Mouse (Mus musculus) retina, adult 2 months (tissue): ENCODE results near the gene 9530068E07Rik.
"Not testable (repeated sequence)": the region's sequence is repeated elsewhere in the genome, so short reads cannot be mapped to it uniquely, and the experiment has no call there.

ENCODE experiments used
- DNase-seq: peaks from one replicate; pipeline ENCODE4 v3.0.0-alpha.2; 2012; ENCODE audit warnings: low read depth, low spot score

The 9530068E07Rik gene

DNA sequence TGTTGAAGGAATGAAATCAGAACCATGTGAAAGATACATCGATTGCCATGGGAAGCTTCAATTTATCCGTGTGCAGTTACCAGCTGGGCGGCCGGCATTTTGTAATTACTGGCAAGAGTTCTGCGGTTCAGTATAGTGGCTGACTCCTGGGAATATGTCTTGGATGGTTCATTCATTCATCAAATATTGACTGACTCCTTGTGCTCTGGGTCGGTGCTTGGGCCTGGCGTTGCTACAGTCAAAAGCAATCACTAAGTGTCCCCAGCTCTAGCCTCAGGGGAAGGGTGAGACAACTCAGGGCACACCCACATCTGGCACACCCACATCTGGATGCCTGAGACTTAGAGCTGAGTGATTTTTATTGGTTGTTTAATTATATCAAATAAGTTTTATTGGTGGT, 22.4 kb upstream of the 9530068E07Rik start:
- DNase-seq = no peak

GRCm38 (mm10) chr11:52374340-52374739, 21.9 kb upstream of the 9530068E07Rik start:
- no peak for DNase-seq

- no peak for DNase-seq
Measured at GRCm38 (mm10) chr11:52377579-52377978, 18.6 kb upstream of the 9530068E07Rik start.

DNA sequence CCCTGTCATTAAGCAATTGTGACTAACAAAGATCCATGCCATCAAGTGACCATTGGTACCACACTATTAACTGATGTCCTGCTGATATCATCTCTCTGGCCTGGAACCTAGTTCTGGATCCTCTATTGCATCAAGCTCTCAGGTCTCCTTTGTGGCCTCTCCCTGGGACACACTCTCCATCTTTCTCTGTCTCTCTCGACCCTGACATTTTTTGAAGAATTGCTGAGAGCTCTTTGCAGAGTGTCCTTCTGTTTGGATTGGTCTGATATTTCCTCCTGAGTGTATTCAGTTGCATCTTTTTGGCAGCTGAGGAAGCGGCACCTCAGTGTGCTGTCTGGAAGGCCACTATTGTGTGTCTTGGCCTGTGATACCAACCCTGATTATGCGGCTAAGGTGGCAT, 17.0 kb upstream of the 9530068E07Rik start:
- no peak for DNase-seq

DNA sequence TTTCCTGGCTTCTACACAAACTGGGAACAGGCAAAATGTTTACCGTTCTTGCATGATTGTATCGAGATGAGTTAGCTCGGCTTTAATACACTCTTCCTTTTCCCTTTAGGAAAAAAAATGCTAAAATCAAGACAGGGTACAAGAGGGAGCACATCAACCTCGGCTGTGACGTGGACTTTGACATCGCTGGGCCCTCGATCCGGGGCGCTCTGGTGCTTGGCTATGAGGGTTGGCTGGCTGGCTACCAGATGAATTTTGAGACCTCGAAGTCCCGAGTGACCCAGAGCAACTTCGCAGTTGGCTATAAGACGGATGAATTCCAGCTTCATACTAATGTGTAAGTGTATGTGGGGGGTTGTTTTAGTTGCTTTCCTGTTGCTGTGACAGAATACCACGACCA, 12.5 kb upstream of the 9530068E07Rik start:
- DNase-seq = no peak

DNA sequence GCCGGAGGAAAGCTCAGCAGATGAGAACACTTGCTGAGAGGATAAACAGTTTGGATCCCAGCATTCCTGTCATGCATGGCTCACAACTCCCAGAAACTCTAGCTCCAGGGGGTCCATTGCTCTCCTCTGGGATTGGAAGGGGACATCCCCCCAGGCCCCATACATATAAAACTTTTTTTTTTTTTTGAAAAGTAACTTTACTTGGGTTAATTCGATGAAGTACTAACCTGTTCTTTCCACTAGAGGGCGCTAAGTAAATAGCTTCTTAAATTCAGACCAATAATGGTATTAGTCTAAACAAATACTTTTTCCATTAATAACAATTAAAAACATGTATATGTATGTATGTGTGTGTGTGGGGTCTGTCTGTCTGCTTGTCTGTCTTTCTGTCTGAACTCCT, 11.6 kb upstream of the 9530068E07Rik start:
- DNase-seq = no peak

GRCm38 (mm10) chr11:52386892-52387291, 9.3 kb upstream of the 9530068E07Rik start:
- DNase-seq = no peak

- DNase-seq = no peak
Measured at GRCm38 (mm10) chr11:52388150-52388549, 8.1 kb upstream of the 9530068E07Rik start.

DNA sequence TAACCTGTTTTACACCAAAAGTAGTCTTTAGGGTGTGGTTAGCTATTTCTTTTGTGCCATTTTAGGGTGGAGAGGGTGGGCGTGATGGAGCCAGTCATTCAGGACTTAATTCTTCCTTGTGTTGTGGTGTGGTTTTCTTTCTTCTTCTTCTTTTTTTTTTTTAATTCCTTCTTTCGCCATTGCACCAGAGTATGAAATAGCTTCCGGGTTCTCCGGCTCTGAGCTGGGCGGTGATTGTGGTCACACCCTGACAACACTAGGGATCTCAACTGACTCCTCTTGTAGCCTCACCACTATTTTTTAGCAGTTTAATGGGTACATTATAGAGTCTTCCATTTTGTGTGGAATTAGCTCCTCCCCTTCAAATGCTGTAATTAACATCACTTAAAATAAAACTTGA, 7.2 kb upstream of the 9530068E07Rik start:
- DNase-seq = not testable (repeated sequence)

DNA sequence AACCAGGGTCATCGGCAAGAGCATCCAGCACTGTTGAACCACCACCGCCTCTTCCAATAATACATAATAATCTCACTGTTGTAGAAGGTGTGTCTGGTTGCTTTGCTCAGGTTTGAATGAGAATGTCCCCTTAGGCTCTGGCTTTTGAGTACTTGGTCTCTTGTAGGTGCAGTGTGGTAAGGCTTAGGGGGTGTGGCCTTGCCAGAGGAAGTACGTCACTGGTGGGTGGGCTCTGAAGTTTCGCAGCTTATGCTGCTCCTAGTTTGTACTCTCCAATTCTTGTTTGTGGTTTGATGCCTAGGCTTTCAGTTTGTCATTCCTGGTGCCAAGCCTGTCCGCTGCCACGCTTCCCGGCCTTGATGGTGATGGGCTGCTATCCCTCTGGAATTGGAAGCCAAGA, 6.3 kb upstream of the 9530068E07Rik start:
- no peak for DNase-seq

DNA sequence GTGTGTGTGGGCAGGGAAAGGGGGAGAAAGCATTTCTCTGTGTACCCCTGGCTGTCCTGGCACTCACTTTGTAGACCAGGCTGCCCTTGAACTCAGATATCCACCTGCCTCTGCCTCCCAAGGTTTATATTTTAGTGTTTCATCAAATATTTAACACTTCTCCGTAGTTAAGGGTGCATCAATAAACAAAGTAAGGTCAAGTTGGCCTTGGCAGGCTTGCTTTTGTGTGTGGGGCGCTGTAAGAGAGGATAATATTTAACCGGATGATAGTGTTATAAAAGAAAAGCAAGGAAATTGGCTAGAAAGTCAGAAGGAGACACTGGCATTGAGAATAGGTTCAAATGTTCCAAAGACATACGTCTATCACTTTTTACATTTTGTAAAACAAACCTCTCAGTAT, 1.7 kb upstream of the 9530068E07Rik start:
- DNase-seq = no peak

GRCm38 (mm10) chr11:52395343-52395742, 885 bp upstream of the 9530068E07Rik start:
- no peak for DNase-seq

GRCm38 (mm10) chr11:52396597-52397188, 465 bp downstream of the 9530068E07Rik start:
- no peak for DNase-seq

GRCm38 (mm10) chr11:52397385-52397987, 1.3 kb downstream of the 9530068E07Rik start:
- no peak for DNase-seq

GRCm38 (mm10) chr11:52401476-52401875, 5.2 kb downstream of the 9530068E07Rik start:
- DNase-seq = no peak

GRCm38 (mm10) chr11:52402566-52402965, 6.3 kb downstream of the 9530068E07Rik start:
- no peak for DNase-seq

DNA sequence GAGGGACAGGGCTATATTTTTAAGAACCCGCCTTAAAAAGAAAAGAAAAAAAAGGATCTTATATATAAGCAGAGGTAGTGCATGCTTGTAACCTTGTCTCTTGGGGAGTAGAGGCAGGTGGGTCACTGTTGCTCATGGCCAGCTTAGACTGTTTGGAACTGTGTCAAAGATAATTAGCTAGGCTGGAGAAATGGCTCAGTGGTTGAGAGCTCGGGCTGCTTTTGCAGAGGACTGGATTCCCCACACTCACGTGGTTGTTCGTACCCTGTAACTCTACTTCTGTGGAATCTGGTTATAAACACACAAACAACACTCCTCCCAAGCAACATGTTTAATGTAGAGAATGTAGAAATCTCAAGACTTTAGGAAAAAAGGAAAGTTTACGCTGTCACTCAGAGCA, 8.0 kb downstream of the 9530068E07Rik start:
- DNase-seq = no peak

GRCm38 (mm10) chr11:52405196-52405688, 9.0 kb downstream of the 9530068E07Rik start:
- no peak for DNase-seq

DNA sequence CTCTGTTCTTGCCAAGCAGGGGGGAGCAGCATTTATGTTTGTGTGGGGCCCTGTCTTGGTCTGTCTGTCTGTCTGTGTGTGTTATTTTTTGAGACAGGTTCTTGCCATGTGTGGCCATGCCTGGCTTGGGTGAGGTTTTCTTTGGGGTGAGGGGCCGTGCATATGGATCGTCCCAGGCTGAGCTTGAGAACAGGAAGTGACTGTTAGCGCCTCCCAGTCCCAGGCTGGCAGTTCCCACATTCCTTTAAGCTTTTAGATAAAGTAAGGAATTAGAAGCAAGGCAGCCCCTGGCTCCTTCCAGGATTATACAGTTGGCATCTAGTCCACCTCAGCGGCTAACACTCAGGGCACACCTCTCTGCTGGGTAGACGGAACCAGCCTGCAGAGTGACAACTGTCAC, 13.1 kb downstream of the 9530068E07Rik start:
- no peak for DNase-seq

GRCm38 (mm10) chr11:52418358-52418757, 22.1 kb downstream of the 9530068E07Rik start:
- DNase-seq = no peak

DNA sequence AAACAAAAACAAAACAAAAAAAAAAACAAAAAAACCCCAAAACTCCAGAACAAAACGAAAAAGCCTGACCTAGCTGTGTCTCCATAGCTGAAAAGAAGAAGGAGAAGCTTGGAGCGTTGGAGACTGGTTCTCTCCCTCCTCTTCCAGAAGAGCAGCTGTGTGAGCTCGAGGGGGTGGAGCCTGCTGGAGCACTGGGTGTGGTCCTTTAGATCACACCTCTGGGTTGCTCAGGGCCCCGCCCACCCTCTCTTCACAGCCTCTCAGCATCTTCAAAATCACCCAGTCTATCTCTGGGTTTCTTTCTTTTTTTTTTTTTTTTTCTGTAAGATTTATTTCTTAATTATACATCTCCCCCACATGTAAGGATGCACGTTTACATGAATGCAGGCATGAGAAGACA, 23.0 kb downstream of the 9530068E07Rik start:
- DNase-seq = no peak

DNA sequence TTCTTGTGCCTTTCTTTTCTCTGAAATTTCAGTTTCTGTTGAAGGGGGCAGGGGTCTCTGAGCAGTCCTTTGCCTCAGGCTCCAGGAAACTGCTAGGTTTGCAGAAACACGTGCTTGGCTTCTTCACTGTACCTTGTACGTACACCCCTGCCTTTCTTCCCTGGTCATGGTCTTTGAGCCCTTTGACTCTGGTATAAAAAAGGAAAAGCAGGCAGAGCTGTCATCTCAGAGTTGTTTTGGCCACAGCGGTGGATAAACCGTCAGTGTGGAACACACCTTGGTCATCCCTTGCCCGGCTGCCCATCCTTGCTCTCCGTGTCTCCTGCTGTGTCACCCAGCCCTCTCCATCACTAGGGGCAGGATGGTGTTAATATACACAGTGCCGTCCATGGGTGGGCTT, 23.6 kb downstream of the 9530068E07Rik start:
- DNase-seq = no peak

DNA sequence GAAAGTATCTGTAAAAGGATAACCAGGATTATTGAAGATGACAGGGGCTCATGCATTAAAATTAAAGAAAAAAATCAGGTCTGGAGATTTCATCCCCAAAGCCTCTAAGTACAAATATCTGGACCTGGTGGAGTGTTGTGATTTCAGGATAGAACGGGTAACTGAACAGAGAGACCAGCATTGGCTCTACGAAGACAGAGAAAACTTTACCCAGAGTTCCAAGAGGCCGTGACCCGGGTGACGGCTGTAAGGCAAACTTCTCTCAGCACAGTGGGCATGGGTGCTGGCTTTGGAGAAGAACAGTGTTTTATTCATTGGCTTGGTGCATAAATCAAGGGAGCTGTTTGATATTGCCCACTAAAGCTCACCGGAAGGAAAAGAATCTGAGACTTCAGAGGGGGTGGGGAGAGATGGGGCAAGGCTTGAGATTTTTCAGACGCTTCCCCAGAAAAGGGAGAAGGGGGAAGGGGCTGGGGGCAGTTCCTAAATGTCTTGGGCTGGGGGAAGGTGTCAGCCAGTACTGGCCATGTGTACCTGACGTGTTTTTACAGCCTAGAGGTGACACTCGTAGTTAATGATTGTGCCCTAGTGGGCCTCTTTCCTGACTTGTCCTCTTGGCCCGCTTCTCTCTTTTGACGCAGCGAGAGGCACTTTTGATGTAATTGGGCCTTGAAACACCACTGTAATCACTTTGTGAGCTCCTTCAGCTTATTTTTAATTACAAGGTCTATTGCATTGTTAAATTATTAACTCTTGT, 24.2 kb downstream of the 9530068E07Rik start:
- no peak for DNase-seq
